Mouse (Mus musculus) ES-Bruce4 (cell line): ENCODE data around the gene Odf3l1. TPM values are rescaled to one million over a fixed set of nuclear protein-coding genes. Genes with fewer than 3 reads are reported as not detected.

ENCODE experiments used
- H3K27ac ChIP-seq: 2 replicates; pipeline ENCODE4 v1.5.1; 2012; ENCODE audit warnings: low read length, inconsistent platforms; ENCODE audit not compliant: insufficient read depth
- H3K27me3 ChIP-seq: 2 replicates; pipeline ENCODE4 v1.6.1; 2012; ENCODE audit warnings: mild to moderate bottlenecking, low read length, inconsistent platforms; ENCODE audit not compliant: control insufficient read depth, poor library complexity, insufficient read depth, severe bottlenecking
- H3K36me3 ChIP-seq: 2 replicates; pipeline ENCODE4 v1.6.1; 2012; ENCODE audit warnings: inconsistent platforms, mild to moderate bottlenecking, low read length, moderate library complexity; ENCODE audit not compliant: control insufficient read depth, poor library complexity, insufficient read depth, severe bottlenecking
- H3K4me1 ChIP-seq: one replicate; pipeline ENCODE4 v1.8.1; 2011; ENCODE audit warnings: low read length; ENCODE audit not compliant: control insufficient read depth, insufficient read depth
- H3K4me3 ChIP-seq: 2 replicates; pipeline ENCODE4 v1.5.1; 2011; ENCODE audit warnings: low read depth, mild to moderate bottlenecking, low read length
- H3K9ac ChIP-seq: 2 replicates; pipeline ENCODE4 v1.6.1; 2012; ENCODE audit warnings: low read depth, mild to moderate bottlenecking, inconsistent platforms; ENCODE audit not compliant: poor library complexity, severe bottlenecking
- H3K9me3 ChIP-seq: replicated peaks from 2 replicates; pipeline ENCODE4 v1.6.1; 2012; ENCODE audit warnings: mild to moderate bottlenecking, low read length, inconsistent platforms; ENCODE audit not compliant: control insufficient read depth, poor library complexity, insufficient read depth, severe bottlenecking
- CTCF ChIP-seq: IDR thresholded peaks from one replicate; pipeline ENCODE4 v1.8.1; 2011; ENCODE audit warnings: low read depth, low read length
- EP300 ChIP-seq: IDR thresholded peaks from 2 replicates; pipeline ENCODE4 v1.6.1; 2011; ENCODE audit warnings: low read depth, low read length; ENCODE audit not compliant: insufficient read depth
- POLR2A ChIP-seq: IDR thresholded peaks from one replicate; pipeline ENCODE4 v1.8.1; 2011; ENCODE audit warnings: low read length; ENCODE audit not compliant: insufficient read depth
- polyA plus RNA-seq: library from polyadenylated mRNA; stranded (reverse); fragments of >200 nt; gene quantifications from 2 replicates; pipeline ENCODE4 v1.2.4, GENCODE M21; 2011; ENCODE audit warnings: low read depth; ENCODE audit not compliant: missing spikeins, insufficient read depth, insufficient read length

The Odf3l1 gene
- polyA plus RNA-seq, 1 experiment: not detected

GRCm38 (mm10) chr9:56841864-56842263, 22.6 kb downstream of the Odf3l1 start:
- TF ChIP-seq CTCF (no peak), POLR2A (no peak), EP300 (no peak)
- Histone ChIP-seq H3K9me3 (no peaks in the 10 kb centered on the region), H3K27ac (no peak overlapping the region), H3K36me3 (no peaks in the 10 kb centered on the region), H3K4me3 (no peak overlapping the region), H3K9ac (no peak overlapping the region), H3K27me3 (no peaks in the 10 kb centered on the region), H3K4me1 (no peaks in the 10 kb centered on the region)

DNA sequence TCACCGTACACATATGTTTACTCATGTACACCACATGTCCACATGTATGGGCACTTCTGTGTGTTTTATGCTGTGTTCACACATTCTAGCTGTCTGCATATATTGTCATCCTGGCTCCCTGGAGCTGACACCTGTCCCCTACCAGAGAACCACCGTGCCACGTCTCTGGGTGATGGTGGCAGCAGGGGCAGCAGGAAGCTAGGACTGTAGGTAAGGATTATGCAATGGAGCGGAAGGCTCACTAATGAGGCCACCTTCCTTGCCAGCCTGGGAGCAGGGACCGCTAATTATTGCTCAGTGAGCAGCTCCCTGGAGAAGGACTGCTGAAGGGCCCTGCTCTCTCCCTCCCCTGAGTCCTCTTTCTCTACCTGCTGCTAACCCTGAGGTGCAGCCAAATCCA, 23.8 kb downstream of the Odf3l1 start:
- TF ChIP-seq POLR2A: no peak
- TF ChIP-seq CTCF: no peak
- no peak for TF ChIP-seq EP300
- Histone ChIP-seq H3K9me3 (no peaks in the 10 kb centered on the region), H3K4me1 (no peaks in the 10 kb centered on the region), H3K4me3 (no peak overlapping the region), H3K36me3 (no peaks in the 10 kb centered on the region), H3K27me3 (no peaks in the 10 kb centered on the region), H3K27ac (no peak overlapping the region), H3K9ac (no peak overlapping the region)

- Histone ChIP-seq H3K27me3 (no peaks in the 10 kb centered on the region), H3K9ac (no peak overlapping the region), H3K27ac (no peak overlapping the region), H3K4me1 (no peaks in the 10 kb centered on the region), H3K36me3 (no peaks in the 10 kb centered on the region), H3K4me3 (no peak overlapping the region), H3K9me3 (no peaks in the 10 kb centered on the region)
- TF ChIP-seq CTCF (no peak), EP300 (no peak), POLR2A (no peak)
These were observed 29.3 kb downstream of the Odf3l1 start for GRCm38 (mm10) chr9:56835152-56835551.

DNA sequence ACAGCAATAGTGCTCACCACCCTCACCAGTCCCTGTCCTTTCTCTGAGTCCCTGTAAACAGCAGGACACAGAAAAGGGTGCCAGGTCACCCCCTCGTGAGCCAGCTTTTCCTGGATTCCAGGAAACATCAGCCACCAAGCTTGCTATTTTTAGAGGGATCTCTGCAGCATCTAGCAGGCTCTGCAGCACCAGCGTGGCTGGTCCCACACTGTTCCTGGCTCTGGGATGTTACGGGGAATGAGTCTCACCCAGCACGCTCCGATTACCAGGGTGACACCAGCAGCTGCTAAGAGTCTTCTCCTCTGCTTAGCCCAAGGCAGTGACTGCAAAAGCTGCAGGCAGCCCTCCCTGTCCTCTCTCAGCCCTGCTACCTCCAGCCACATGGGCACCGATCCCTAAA, 31.6 kb downstream of the Odf3l1 start:
- H3K36me3 ChIP-seq: no peaks in the 10 kb centered on the region
- H3K9ac ChIP-seq: no peak overlapping the region
- H3K27me3 ChIP-seq: no peaks in the 10 kb centered on the region
- no peaks in the 10 kb centered on the region for H3K9me3 ChIP-seq
- no peak overlapping the region for H3K27ac ChIP-seq
- no peak for TF ChIP-seq POLR2A
- no peak for TF ChIP-seq EP300
- TF ChIP-seq CTCF: no peak
- no peak overlapping the region for H3K4me3 ChIP-seq
- H3K4me1 ChIP-seq: no peaks in the 10 kb centered on the region

GRCm38 (mm10) chr9:56831904-56832303, 32.6 kb downstream of the Odf3l1 start:
- H3K27me3 ChIP-seq: no peaks in the 10 kb centered on the region
- no peak overlapping the region for H3K9ac ChIP-seq
- no peaks in the 10 kb centered on the region for H3K9me3 ChIP-seq
- H3K27ac ChIP-seq: no peak overlapping the region
- H3K4me3 ChIP-seq: no peak overlapping the region
- no peaks in the 10 kb centered on the region for H3K36me3 ChIP-seq
- no peak for TF ChIP-seq EP300
- no peak for TF ChIP-seq POLR2A
- TF ChIP-seq CTCF: no peak
- H3K4me1 ChIP-seq: no peaks in the 10 kb centered on the region

GRCm38 (mm10) chr9:56830162-56830561, 34.3 kb downstream of the Odf3l1 start:
- no peaks in the 10 kb centered on the region for H3K27me3 ChIP-seq
- H3K4me1 ChIP-seq: no peaks in the 10 kb centered on the region
- H3K9ac ChIP-seq: no peak overlapping the region
- no peaks in the 10 kb centered on the region for H3K36me3 ChIP-seq
- H3K27ac ChIP-seq: no peak overlapping the region
- H3K9me3 ChIP-seq: no peaks in the 10 kb centered on the region
- no peak overlapping the region for H3K4me3 ChIP-seq
- TF ChIP-seq POLR2A (no peak), EP300 (peak; percentile 74), CTCF (no peak)
